Mouse (Mus musculus) small intestine, adult 2 months (tissue): Measurements from ENCODE around the gene Ptprh. TPM values are rescaled to one million over a fixed set of nuclear protein-coding genes. Genes with fewer than 3 reads are reported as not detected.
A peak's percentile ranks its signal among the peaks of the same experiment; 100 is the strongest.
"Not testable (repeated sequence)": the region's sequence is repeated elsewhere in the genome, so short reads cannot be mapped to it uniquely, and the experiment has no call there.

Experiments
- H3K27ac ChIP-seq: fragments of 200-500 bp; 2 replicates; pipeline ENCODE4 v1.5.1; 2012; ENCODE audit warnings: low read depth, low read length, control low read depth, inconsistent platforms; ENCODE audit not compliant: insufficient read depth
- H3K27me3 ChIP-seq: fragments of 200-500 bp; 2 replicates; pipeline ENCODE4 v1.6.1; 2012; ENCODE audit warnings: mild to moderate bottlenecking, moderate library complexity, low read length, inconsistent platforms; ENCODE audit not compliant: control insufficient read depth, insufficient read depth
- H3K36me3 ChIP-seq: fragments of 200-500 bp; 2 replicates; pipeline ENCODE4 v1.6.1; 2012; ENCODE audit warnings: mild to moderate bottlenecking, low read length, control low read depth, inconsistent platforms; ENCODE audit not compliant: control insufficient read depth, insufficient read depth
- H3K4me1 ChIP-seq: fragments of 200-500 bp; 2 replicates; pipeline ENCODE4 v1.6.1; 2012; ENCODE audit warnings: low read length, inconsistent platforms, mixed read lengths; ENCODE audit not compliant: control insufficient read depth, insufficient read depth, insufficient read length
- H3K4me3 ChIP-seq: fragments of 200-500 bp; 2 replicates; pipeline ENCODE4 v1.5.1; 2012; ENCODE audit warnings: low read depth, mild to moderate bottlenecking, control low read depth, inconsistent platforms, low read length, moderate library complexity
- CTCF ChIP-seq: fragments of 200-500 bp; IDR thresholded peaks from 2 replicates; pipeline ENCODE4 v1.5.1; 2012; ENCODE audit warnings: low read depth, mild to moderate bottlenecking, control low read depth, inconsistent platforms, low read length, moderate library complexity, mixed read lengths; ENCODE audit not compliant: insufficient replicate concordance, insufficient read length; ENCODE audit errors: extremely low read depth
- POLR2A ChIP-seq: fragments of 200-500 bp; IDR thresholded peaks from 2 replicates; pipeline ENCODE4 v1.6.1; 2012; ENCODE audit warnings: low read depth, mild to moderate bottlenecking, control low read depth, inconsistent platforms, low read length, moderate library complexity
- WGBS: fragments of 180-500 bp; shearing (Covaris S2); methylation state at CpG from one replicate; pipeline ENCODE4 v1.1.7; 2018; 5-methylcytosine and 5-hydroxymethylcytosine counted together
- polyA plus RNA-seq: library from polyadenylated mRNA; depleted of rRNA; stranded (reverse); fragments of >200 nt; gene quantifications from 2 replicates; pipeline ENCODE4 v1.2.3, GENCODE M21; 2012

Gene Ptprh
- polyA plus RNA-seq, 1 experiment = 151 TPM

- no peaks in the 10 kb centered on the region for H3K36me3 ChIP-seq
- TF ChIP-seq POLR2A = no peak
- TF ChIP-seq CTCF = no peak
- H3K27me3 ChIP-seq = no peaks in the 10 kb centered on the region
- no peak overlapping the region for H3K27ac ChIP-seq
- 82% methylated on average over 12 of the region's 12 CpGs for WGBS
- no peaks in the 10 kb centered on the region; the same call in 1 of the 2 replicates for H3K4me1 ChIP-seq
- H3K4me3 ChIP-seq = no peak overlapping the region
These were observed 8.1 kb upstream of the Ptprh start for GRCm38 (mm10) chr7:4611921-4612341.

GRCm38 (mm10) chr7:4611511-4611910, 7.7 kb upstream of the Ptprh start:
- no peaks in the 10 kb centered on the region; the same call in 1 of the 2 replicates for H3K4me1 ChIP-seq
- no peak overlapping the region for H3K27ac ChIP-seq
- no peaks in the 10 kb centered on the region for H3K27me3 ChIP-seq
- WGBS = 86% methylated on average over 12 of the region's 12 CpGs
- no peak overlapping the region for H3K4me3 ChIP-seq
- H3K36me3 ChIP-seq = no peaks in the 10 kb centered on the region
- no peak for TF ChIP-seq CTCF
- TF ChIP-seq POLR2A = no peak

GRCm38 (mm10) chr7:4608002-4608401, 4.2 kb upstream of the Ptprh start:
- Histone ChIP-seq H3K27me3 (no peaks in the 10 kb centered on the region), H3K36me3 (no peaks in the 10 kb centered on the region), H3K4me3 (no peak overlapping the region), H3K27ac (no peak overlapping the region), H3K4me1 (peaks cover 13% of the 10 kb centered on the region; the same call in 1 of the 2 replicates)
- TF ChIP-seq POLR2A (no peak), CTCF (no peak)
- WGBS = 25% methylated on average over 5 of the region's 5 CpGs

- no peak for TF ChIP-seq CTCF
- TF ChIP-seq POLR2A = peak; percentile 90
- 19% methylated on average over 6 of the region's 6 CpGs for WGBS
- Histone ChIP-seq H3K27me3 (no peaks in the 10 kb centered on the region), H3K4me1 (peaks cover 15% of the 10 kb centered on the region; the same call in 1 of the 2 replicates), H3K36me3 (peaks cover 18% of the 10 kb centered on the region), H3K4me3 (peak overlapping the region; percentile 71), H3K27ac (peak overlapping the region; percentile 100)
These were observed 872 bp downstream of the Ptprh start for GRCm38 (mm10) chr7:4602969-4603368.

- H3K27ac ChIP-seq, H3K4me3 ChIP-seq, H3K4me1 ChIP-seq, H3K27me3 ChIP-seq: not testable (repeated sequence)
- 76% methylated on average over 4 of the region's 4 CpGs for WGBS
- peaks cover 27% of the 10 kb centered on the region for H3K36me3 ChIP-seq
These were observed 6.8 kb downstream of the Ptprh start for GRCm38 (mm10) chr7:4597046-4597445.

- H3K4me1 ChIP-seq, H3K36me3 ChIP-seq, H3K27me3 ChIP-seq, H3K27ac ChIP-seq, H3K4me3 ChIP-seq: not testable (repeated sequence)
- WGBS = 81% methylated on average over 3 of the region's 3 CpGs
These were observed 22.4 kb downstream of the Ptprh start for GRCm38 (mm10) chr7:4581481-4581880.

- H3K4me1 ChIP-seq, H3K27ac ChIP-seq, H3K27me3 ChIP-seq, H3K4me3 ChIP-seq: not testable (repeated sequence)
- WGBS = 71% methylated on average over 2 of the region's 2 CpGs
- peaks cover 23% of the 10 kb centered on the region for H3K36me3 ChIP-seq
These were observed 31.5 kb downstream of the Ptprh start for GRCm38 (mm10) chr7:4572361-4572760.

- H3K36me3 ChIP-seq = peaks cover 35% of the 10 kb centered on the region
- 89% methylated on average over 3 of the region's 3 CpGs for WGBS
- no peaks in the 10 kb centered on the region for H3K4me1 ChIP-seq
- no peak overlapping the region for H3K27ac ChIP-seq
- TF ChIP-seq CTCF (no peak), POLR2A (no peak)
- H3K4me3 ChIP-seq = no peak overlapping the region
- H3K27me3 ChIP-seq = no peaks in the 10 kb centered on the region
These were observed 41.2 kb downstream of the Ptprh start for GRCm38 (mm10) chr7:4562660-4563059.
